Mouse (Mus musculus) B cell, adult 2 months (primary cell): Measurements from ENCODE around the gene Ccdc172.

ENCODE experiments used
- DNase-seq, 2 experiments: peaks; one replicate each; pipeline ENCODE4 v3.0.0; 2022

Gene Ccdc172

DNA sequence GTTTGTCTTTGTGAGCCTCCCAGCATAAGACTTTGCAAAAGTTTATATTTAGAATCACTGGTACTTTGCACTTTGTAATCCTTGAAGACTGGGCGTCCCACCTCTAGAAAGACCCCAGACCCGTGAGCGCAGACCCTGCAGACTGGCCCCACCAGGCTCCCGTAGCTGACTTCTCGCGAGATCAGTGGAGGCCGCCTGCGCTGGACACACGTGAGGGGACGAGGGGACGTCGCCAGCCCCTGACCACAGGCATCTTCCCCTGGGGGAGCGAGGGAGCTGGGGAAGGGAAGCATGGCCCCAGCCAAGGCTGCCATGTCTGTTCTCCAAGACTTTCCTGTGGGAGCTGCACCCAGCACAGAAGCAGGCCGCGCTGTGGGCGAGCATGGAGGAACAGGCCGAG is at the start of gene Ccdc172:
Gene Ccdc172 (plus strand): TSS at position 176 of the 400 bp plus-strand sequence.
- DNase-seq: no peak

- DNase-seq: no peak
Measured at GRCm38 (mm10) chr19:58463755-58464154, 48.0 kb upstream of the Ccdc172 start.

GRCm38 (mm10) chr19:58468331-58468730 is 43.5 kb upstream of the Ccdc172 start:
- no peak for DNase-seq

- DNase-seq: peak; percentile 90 to 91
Measured at GRCm38 (mm10) chr19:58469421-58469820, 42.4 kb upstream of the Ccdc172 start.

GRCm38 (mm10) chr19:58474251-58474650 is 37.5 kb upstream of the Ccdc172 start:
- no peak for DNase-seq

GRCm38 (mm10) chr19:58482373-58482977 is 29.3 kb upstream of the Ccdc172 start:
- DNase-seq: no peak

DNA sequence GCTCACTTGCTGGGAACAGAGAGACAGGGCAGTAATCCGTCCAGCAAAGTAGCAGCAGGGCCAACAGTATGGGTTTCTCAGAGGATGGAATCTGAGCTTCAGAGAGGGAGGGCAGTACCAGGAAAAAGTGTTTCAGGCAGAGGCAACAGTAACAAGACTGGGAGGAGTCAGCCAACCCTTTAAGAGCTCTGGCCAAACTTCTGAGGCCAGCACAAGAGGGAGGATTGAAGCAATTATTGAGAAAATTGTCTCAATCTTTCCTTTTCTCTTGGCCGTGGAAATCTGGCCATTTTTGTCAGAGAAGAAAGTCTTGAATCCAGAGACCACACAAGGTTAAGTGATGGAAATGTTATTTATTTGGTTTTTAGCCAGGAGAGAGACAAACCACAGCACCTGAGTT is 25.1 kb upstream of the Ccdc172 start:
- no peak for DNase-seq

DNA sequence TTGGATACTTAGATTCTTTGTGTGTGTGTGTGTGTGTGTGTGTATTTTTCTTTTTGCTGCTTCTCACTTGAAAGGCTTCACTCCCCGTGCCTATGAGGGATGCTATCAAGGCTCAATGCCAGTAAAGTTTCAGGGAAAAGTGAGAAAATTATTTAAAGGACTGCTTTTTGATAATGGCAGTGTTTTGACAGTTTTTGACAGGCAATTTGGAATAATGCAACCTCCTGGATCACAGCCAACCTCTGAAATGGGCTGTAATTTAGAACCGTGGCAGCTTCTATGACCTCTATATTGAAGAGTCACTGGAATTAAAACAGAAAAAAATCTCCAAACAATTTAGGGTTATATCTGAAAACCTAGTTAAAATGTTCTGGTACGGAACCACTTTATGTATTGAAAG is 14.7 kb upstream of the Ccdc172 start:
- no peak for DNase-seq

GRCm38 (mm10) chr19:58499420-58499966 is 12.3 kb upstream of the Ccdc172 start:
- DNase-seq: no peak

GRCm38 (mm10) chr19:58500049-58500448 is 11.7 kb upstream of the Ccdc172 start:
- DNase-seq: no peak

DNA sequence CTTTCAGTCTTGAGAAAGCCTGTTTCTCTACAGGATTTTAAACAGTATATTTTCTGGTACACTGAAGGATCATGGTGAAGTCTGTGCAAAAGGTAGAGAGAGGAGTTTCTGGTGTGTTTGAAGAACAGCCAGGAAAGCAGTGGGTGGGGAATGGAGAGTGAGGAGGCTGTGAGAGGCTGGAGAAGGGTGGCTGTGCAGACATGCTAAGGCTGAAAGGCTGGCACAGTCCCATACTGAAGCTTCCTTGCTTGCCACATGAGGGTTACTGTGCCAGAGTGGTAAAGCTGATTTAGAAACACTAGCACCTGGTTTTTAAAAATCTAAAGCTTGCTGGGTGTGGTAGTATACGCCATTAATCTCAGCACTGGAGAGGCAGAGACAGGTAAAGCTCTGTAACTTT is 9.9 kb downstream of the Ccdc172 start:
- DNase-seq: no peak

GRCm38 (mm10) chr19:58523736-58524394 is 12.1 kb downstream of the Ccdc172 start:
- DNase-seq: no peak

DNA sequence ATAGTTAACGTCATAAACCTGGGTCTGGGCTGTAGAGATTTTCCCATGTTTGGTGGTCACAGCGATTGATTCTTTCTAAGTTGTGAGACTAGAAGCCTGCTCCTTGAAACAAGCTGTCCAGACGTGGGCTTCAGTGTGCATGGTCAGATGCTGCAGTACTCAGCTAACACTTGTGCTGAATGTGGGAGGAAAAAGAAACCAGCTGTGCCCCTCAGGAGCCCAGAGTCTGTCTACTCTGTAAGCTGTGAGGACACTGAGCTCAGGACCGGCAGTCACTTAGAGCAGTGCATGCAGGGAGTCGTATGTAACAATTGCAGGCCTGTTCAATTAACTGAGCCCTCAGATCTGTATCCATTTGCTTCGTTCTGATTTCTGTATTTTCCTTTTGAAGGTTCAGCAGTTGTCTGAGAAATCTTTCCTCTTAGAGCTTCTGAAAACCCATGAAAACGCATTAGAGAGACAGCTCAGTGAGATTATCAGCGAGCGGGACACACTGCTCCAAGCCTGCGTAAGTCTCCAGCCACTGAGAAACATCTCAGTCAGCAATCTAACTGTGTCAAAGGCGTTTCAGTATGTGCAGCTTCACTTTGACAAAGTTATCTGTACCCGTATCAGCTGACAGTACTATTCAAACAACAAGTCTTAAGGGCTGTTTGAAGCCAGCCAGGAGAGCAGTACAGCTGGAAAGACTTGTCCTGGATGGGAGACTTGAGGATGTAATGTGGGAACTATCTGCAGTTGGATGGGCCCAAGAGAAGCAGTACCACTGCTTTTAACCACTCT is 13.9 kb downstream of the Ccdc172 start:
- DNase-seq: no peak

GRCm38 (mm10) chr19:58533077-58533476 is 21.3 kb downstream of the Ccdc172 start:
- no peak for DNase-seq

DNA sequence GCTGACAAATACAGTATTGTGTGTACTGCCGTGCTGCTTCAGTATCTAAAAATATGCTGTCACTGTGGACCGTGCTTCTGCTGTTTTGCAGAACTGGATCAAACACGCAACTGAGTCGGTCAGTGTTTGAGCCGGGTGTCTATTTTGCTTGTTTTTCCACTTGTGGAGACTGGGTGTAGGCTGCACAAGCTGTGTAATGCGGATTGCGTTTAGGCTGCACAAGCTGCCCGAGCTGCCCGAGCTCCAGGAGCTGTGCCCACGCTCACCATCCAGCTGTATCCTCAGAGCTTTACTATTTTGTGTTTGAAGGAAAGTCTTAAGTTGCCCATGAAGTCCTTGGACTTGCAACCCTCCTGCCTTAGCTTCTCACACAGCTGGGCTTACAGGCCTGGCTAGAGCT is 24.9 kb downstream of the Ccdc172 start:
- no peak for DNase-seq

DNA sequence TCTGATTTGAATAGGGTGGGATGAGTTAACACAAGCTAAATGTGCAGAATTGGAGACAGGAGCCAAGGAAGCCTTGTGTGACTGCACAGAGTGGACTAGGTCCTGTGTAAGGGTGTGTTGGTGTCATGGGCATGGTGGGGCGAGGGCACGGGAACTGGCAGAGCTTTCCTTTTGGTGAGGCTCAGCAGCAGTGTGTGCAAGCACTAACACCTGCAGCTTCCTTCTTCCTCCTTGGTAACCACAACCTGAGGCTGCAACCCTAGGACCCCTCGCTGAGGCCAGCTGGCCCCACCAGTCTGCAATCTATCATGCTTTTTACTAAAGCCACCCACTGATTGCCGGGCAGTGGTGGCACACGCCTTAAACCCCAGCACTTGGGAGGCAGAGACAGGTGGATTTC is 28.6 kb downstream of the Ccdc172 start:
- no peak for DNase-seq

DNA sequence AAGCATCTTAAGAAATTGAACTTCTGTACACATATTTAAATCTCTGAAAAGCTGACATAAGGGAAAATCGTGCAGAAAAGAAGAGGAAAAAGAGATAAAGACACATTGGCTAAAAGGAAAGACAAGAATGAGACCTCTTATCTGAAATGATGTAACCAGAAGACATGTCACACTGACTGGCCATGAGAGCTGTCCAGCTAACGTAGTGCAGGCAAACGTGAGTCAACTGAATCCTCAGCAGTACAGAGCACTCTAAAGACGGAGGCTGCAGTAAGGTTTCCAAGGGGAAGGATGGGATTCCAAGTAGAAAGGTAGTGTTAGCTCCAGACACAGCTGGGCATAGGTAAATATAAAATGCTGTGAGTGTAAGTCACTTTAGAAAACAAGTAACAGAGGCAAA is 36.6 kb downstream of the Ccdc172 start:
- no peak for DNase-seq

DNA sequence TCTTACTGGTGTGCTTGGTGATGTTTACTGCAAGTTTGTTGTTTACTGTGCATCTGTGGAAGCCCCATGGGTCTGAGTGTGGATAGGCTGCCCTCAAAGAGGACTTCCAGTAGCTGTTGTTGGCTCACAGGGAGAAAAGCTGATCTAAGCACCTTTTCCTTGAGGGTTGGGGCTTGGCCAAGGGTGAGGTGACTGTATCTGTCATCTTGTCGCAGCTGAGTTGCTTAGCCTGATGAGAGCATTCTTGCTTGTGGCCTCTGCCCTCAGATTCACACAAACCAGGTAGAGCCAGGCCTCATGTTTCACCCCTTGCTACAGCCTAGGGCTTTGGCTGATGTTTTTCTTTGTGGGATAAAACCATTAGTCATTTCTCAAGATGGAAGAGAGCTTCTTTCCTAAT is 38.7 kb downstream of the Ccdc172 start:
- DNase-seq: no peak

- no peak for DNase-seq
Measured at GRCm38 (mm10) chr19:58550916-58551315, 39.1 kb downstream of the Ccdc172 start.

GRCm38 (mm10) chr19:58554974-58555373 is 43.2 kb downstream of the Ccdc172 start:
- no peak for DNase-seq

DNA sequence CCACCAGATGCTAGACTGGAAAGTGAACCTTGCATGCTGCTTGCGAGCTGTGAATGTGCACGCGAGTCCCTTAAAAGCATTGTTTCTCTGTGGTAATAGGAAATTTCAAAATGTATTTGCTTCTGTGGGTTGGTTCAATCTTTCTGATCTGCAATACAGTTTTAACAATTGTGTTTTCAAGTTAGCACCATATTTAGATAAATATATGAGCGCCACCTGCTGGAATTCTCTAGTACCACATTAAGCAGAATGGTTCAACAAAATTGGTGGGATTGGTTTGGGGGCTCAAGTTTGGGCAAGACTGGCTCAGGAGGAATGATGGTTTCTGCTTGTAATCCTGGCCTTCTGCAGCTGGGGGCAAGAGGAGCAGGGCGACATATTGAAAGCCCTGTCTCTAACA is 46.6 kb downstream of the Ccdc172 start:
- DNase-seq: peak; percentile 31 to 46

GRCm38 (mm10) chr19:58562301-58562815 is 50.6 kb downstream of the Ccdc172 start:
- no peak for DNase-seq

- DNase-seq: no peak
Measured at GRCm38 (mm10) chr19:58571566-58571965, 59.8 kb downstream of the Ccdc172 start.
